Comparison of ENCODE assay signal across 11 mouse cellular contexts in the genomic region with DNA sequence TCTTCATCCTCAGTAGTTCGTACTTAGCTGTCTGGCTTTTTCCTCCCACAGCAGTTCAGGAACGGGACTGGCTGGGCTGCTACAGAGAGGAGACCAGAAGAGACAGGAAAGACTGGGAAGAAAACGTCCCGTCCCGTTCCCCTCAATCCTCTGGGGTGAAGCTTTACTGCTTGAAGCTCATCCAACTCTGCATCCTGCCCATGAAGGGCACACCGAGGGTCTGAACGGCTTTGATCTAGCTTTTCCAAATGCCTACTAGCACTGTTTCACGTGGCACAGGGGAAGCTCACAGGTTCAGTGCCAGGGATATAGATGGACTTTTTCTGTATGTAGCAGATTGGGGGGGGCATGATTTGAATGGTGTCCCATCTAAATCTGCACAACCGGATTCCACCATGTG. TPM values are rescaled to one million over a fixed set of nuclear protein-coding genes. Genes with fewer than 3 reads are reported as not detected.
DNase-seq lines count a peak whose midpoint lies in the region; ATAC-seq and TF ChIP-seq lines count a peak whose summit lies in the region.
"Had no signal": no experiment of that assay in that cellular context is flagged by ENCODE, and none has a peak within 500 bp of the region (broad histone marks: within the 10 kb centered on the region; RNA-seq: fewer than 3 reads in every experiment).

No protein-coding gene starts in this region.

- no peaks in the 10 kb centered on the region for H3K4me1 ChIP-seq in heart, postnatal 0 days (ENCODE audit: control insufficient read depth, insufficient read depth)
- H3K4me1 ChIP-seq in embryonic facial prominence, embryonic 12.5 days = peaks cover 9% of the 10 kb centered on the region
- peaks cover 4% of the 10 kb centered on the region for H3K4me1 ChIP-seq in hindbrain, embryonic 12.5 days
- no peaks in the 10 kb centered on the region for H3K4me1 ChIP-seq in midbrain, embryonic 11.5 days (ENCODE audit: control insufficient read depth, insufficient read depth, low read length)

- WGBS in heart, postnatal 0 days = 28% methylated on average over 9 of the region's 9 CpGs
- 27% methylated on average over 9 of the region's 9 CpGs for WGBS in embryonic facial prominence, embryonic 12.5 days
- 35% methylated on average over 9 of the region's 9 CpGs for WGBS in hindbrain, embryonic 12.5 days
- WGBS in midbrain, embryonic 11.5 days = 32% methylated on average over 9 of the region's 9 CpGs

- TF ChIP-seq EP300 in heart, postnatal 0 days (IDR thresholded peaks at IDR 0.05; ENCODE audit: low read depth) = no peak

- no peak overlapping the region for H3K9ac ChIP-seq in heart, postnatal 0 days (replicated peaks; ENCODE audit: low read depth, low read length)
- no peak overlapping the region for H3K9ac ChIP-seq in embryonic facial prominence, embryonic 12.5 days
- peak overlapping the region; percentile 55; the same call in 1 of the 2 replicates for H3K9ac ChIP-seq in hindbrain, embryonic 12.5 days
- no peak overlapping the region; the same call in 1 of the 2 replicates for H3K9ac ChIP-seq in midbrain, embryonic 11.5 days (ENCODE audit: low read length)

- no peak for TF ChIP-seq CTCF in heart, postnatal 0 days (IDR thresholded peaks at IDR 0.05; ENCODE audit: low read depth)

- no peaks in the 10 kb centered on the region for H3K36me3 ChIP-seq in heart, postnatal 0 days (replicated peaks; ENCODE audit: control insufficient read depth, insufficient read depth, low read length)
- no peaks in the 10 kb centered on the region for H3K36me3 ChIP-seq in embryonic facial prominence, embryonic 12.5 days
- no peaks in the 10 kb centered on the region for H3K36me3 ChIP-seq in hindbrain, embryonic 12.5 days
- no peaks in the 10 kb centered on the region for H3K36me3 ChIP-seq in midbrain, embryonic 11.5 days (ENCODE audit: control insufficient read depth, insufficient read depth, low read length)

- H3K27ac ChIP-seq in heart, postnatal 0 days (ENCODE audit: low read depth) = no peak overlapping the region
- H3K27ac ChIP-seq in embryonic facial prominence, embryonic 12.5 days = no peak overlapping the region
- H3K27ac ChIP-seq in hindbrain, embryonic 12.5 days = no peak overlapping the region
- no peak overlapping the region for H3K27ac ChIP-seq in midbrain, embryonic 11.5 days (ENCODE audit: low read depth, low read length)

- no peak for DNase-seq in heart, postnatal 0 days (ENCODE audit: low spot score)
- no peak for DNase-seq in heart, adult 9 months (ENCODE audit: low spot score in 2 of 2)
- DNase-seq in midbrain, embryonic 11.5 days (ENCODE audit: low spot score, missing footprints) = peak; percentile 87
- DNase-seq in urinary bladder, postnatal 14 days (ENCODE audit: low spot score) = no peak
- no peak for DNase-seq in ovary, postnatal 10 days (ENCODE audit: low spot score)
- DNase-seq: adrenal gland, postnatal 36 days; layer of hippocampus, adult 9-11 months; right cerebral cortex, postnatal 4 days had no signal

- peak overlapping the region; percentile 76 for H3K4me2 ChIP-seq in heart, postnatal 0 days (ENCODE audit: low read depth, low read length)
- H3K4me2 ChIP-seq in embryonic facial prominence, embryonic 12.5 days (replicated peaks) = peak overlapping the region; percentile 82
- H3K4me2 ChIP-seq in hindbrain, embryonic 12.5 days (replicated peaks) = peak overlapping the region; percentile 93
- peak overlapping the region; percentile 81 for H3K4me2 ChIP-seq in midbrain, embryonic 11.5 days

- no peak overlapping the region for H3K4me3 ChIP-seq in heart, postnatal 0 days (ENCODE audit: low read depth, low read length)
- peak overlapping the region; percentile 35; the same call in 1 of the 2 replicates for H3K4me3 ChIP-seq in embryonic facial prominence, embryonic 12.5 days
- H3K4me3 ChIP-seq in hindbrain, embryonic 12.5 days = no peak overlapping the region
- no peak overlapping the region for H3K4me3 ChIP-seq in midbrain, embryonic 11.5 days (ENCODE audit: low read depth, low read length)

- H3K9me3 ChIP-seq in heart, postnatal 0 days (replicated peaks; ENCODE audit: control insufficient read depth, low read length) = no peaks in the 10 kb centered on the region
- no peaks in the 10 kb centered on the region for H3K9me3 ChIP-seq in embryonic facial prominence, embryonic 12.5 days
- no peaks in the 10 kb centered on the region for H3K9me3 ChIP-seq in hindbrain, embryonic 12.5 days (replicated peaks)
- no peaks in the 10 kb centered on the region for H3K9me3 ChIP-seq in midbrain, embryonic 11.5 days (ENCODE audit: control insufficient read depth, low read length)

- no peak for ATAC-seq in heart, postnatal 0 days (ENCODE audit: insufficient read depth, low read depth)
- no peak for ATAC-seq in embryonic facial prominence, embryonic 12.5 days (ENCODE audit: insufficient number of reproducible peaks, insufficient read depth, low FRiP score, low TSS enrichment)
- ATAC-seq in hindbrain, embryonic 12.5 days (ENCODE audit: low FRiP score) = no peak
- no peak for ATAC-seq in midbrain, embryonic 11.5 days (ENCODE audit: low FRiP score)
- no peak for ATAC-seq in granulocyte monocyte progenitor cell, adult 5-6 weeks (replicated peaks; ENCODE audit: poor library complexity, severe bottlenecking)

- H3K27me3 ChIP-seq in heart, postnatal 0 days (ENCODE audit: control insufficient read depth, insufficient read depth, low read length) = 0 out of 2 replicates have a peak, but pooled peaks cover 5% of the 10 kb centered on the region
- no peaks in the 10 kb centered on the region for H3K27me3 ChIP-seq in embryonic facial prominence, embryonic 12.5 days
- H3K27me3 ChIP-seq in hindbrain, embryonic 12.5 days = peaks cover 6% of the 10 kb centered on the region; the same call in 1 of the 2 replicates
- 0 out of 2 replicates have a peak, but pooled peaks cover 3% of the 10 kb centered on the region for H3K27me3 ChIP-seq in midbrain, embryonic 11.5 days (ENCODE audit: control insufficient read depth, insufficient read depth, low read length)

RNA-seq across cellular contexts. Expression of a gene that starts 16.0 kb away (rescaled TPM):
- 6.6 and 9.4 TPM in 2 replicates for total RNA-seq in heart, postnatal 0 days (2014; rRNA removed; ENCODE audit: low replicate concordance)
- 2.4 and 3.2 TPM in 2 replicates for polyA plus RNA-seq in heart, postnatal 0 days (2015; fragmentation: Nextera tagmentation; extraction: Ambion mirVana)
- polyA plus RNA-seq in embryonic facial prominence, embryonic 12.5 days (2016; fragmentation: Nextera tagmentation; extraction: Ambion mirVana) = 16.7 and 17.7 TPM in 2 replicates
- 16.6 and 16.9 TPM in 2 replicates for polyA plus RNA-seq in hindbrain, embryonic 12.5 days (2016; fragmentation: Nextera tagmentation; extraction: Ambion mirVana)
- 10.1 and 10.3 TPM in 2 replicates for polyA plus RNA-seq in midbrain, embryonic 11.5 days (2014; fragmentation: Nextera tagmentation; extraction: Ambion mirVana)
- total RNA-seq in granulocyte monocyte progenitor cell, adult 5-6 weeks (2014; fragmentation: Nextera tagmentation) = 24.1 and 32.2 TPM in 2 replicates
- total RNA-seq in granulocyte monocyte progenitor cell, adult 5-6 weeks (2017) = 22.7 and 34.4 TPM in 2 replicates

RNA-seq across cellular contexts. Expression of a gene that starts 43.2 kb away (rescaled TPM):
- total RNA-seq in heart, postnatal 0 days (2014; rRNA removed; ENCODE audit: low replicate concordance) = 1.1 and 3.7 TPM in 2 replicates
- polyA plus RNA-seq in heart, postnatal 0 days (2015; fragmentation: Nextera tagmentation; extraction: Ambion mirVana) = 3.3 and 3.5 TPM in 2 replicates
- 1.4 and 1.6 TPM in 2 replicates for polyA plus RNA-seq in embryonic facial prominence, embryonic 12.5 days (2016; fragmentation: Nextera tagmentation; extraction: Ambion mirVana)
- polyA plus RNA-seq in hindbrain, embryonic 12.5 days (2016; fragmentation: Nextera tagmentation; extraction: Ambion mirVana) = 1.2 and 1.7 TPM in 2 replicates
- 0.71 and 0.73 TPM in 2 replicates for polyA plus RNA-seq in midbrain, embryonic 11.5 days (2014; fragmentation: Nextera tagmentation; extraction: Ambion mirVana)
- 6.2 and 12.1 TPM in 2 replicates for total RNA-seq in granulocyte monocyte progenitor cell, adult 5-6 weeks (2014; fragmentation: Nextera tagmentation)
- total RNA-seq in granulocyte monocyte progenitor cell, adult 5-6 weeks (2017) = 2.3 and 3.1 TPM in 2 replicates
